Mouse (Mus musculus) kidney, embryonic 14.5 days (tissue): ENCODE results near the gene Pabpn1. TPM values are rescaled to one million over a fixed set of nuclear protein-coding genes. Genes with fewer than 3 reads are reported as not detected.

Experiments used
- ATAC-seq: fragments of 200-750 bp; cut with Nextera tagmentation; 2 replicates; pipeline ENCODE4 v1.8.0; 2017; ENCODE audit warnings: moderate number of reproducible peaks, mild to moderate bottlenecking, moderate TSS enrichment, moderate library complexity; ENCODE audit not compliant: low FRiP score, low TSS enrichment
- H3K27ac ChIP-seq: fragments of 300-500 bp; sonication (generic); 2 replicates; pipeline ENCODE4 v1.5.1; 2014; ENCODE audit warnings: low read depth, mild to moderate bottlenecking, low read length, moderate library complexity, mixed read lengths
- H3K27me3 ChIP-seq: fragments of 300-500 bp; sonication (generic); 2 replicates; pipeline ENCODE4 v1.6.1; 2014; ENCODE audit warnings: mild to moderate bottlenecking, low read length; ENCODE audit not compliant: control insufficient read depth, insufficient read depth
- H3K36me3 ChIP-seq: fragments of 300-500 bp; sonication (generic); 2 replicates; pipeline ENCODE4 v1.6.1; 2014; ENCODE audit warnings: low read length, mixed read lengths; ENCODE audit not compliant: control insufficient read depth, insufficient read depth
- H3K4me1 ChIP-seq: fragments of 300-500 bp; sonication (generic); 2 replicates; pipeline ENCODE4 v1.6.1; 2014; ENCODE audit warnings: low read length, mixed read lengths; ENCODE audit not compliant: control insufficient read depth, insufficient read depth
- H3K4me2 ChIP-seq: fragments of 300-500 bp; sonication (generic); replicated peaks from 2 replicates; pipeline ENCODE4 v1.6.1; 2014; ENCODE audit warnings: low read depth, mild to moderate bottlenecking, low read length
- H3K4me3 ChIP-seq: fragments of 300-500 bp; sonication (generic); 2 replicates; pipeline ENCODE4 v1.5.1; 2014; ENCODE audit warnings: mild to moderate bottlenecking, low read length
- H3K9ac ChIP-seq: fragments of 300-500 bp; sonication (generic); 2 replicates; pipeline ENCODE4 v1.6.1; 2014; ENCODE audit warnings: low read depth, mild to moderate bottlenecking, low read length, moderate library complexity
- H3K9me3 ChIP-seq: fragments of 300-500 bp; sonication (generic); 2 replicates; pipeline ENCODE4 v1.6.1; 2016; ENCODE audit warnings: low read length; ENCODE audit not compliant: control insufficient read depth
- WGBS: fragments of 180-500 bp; shearing (Covaris S2); extraction: QIAGEN DNeasy Blood & Tissue Kit; methylation state at CpG from one replicate; pipeline ENCODE4 v1.1.7; 2014; 5-methylcytosine and 5-hydroxymethylcytosine counted together
- polyA plus RNA-seq: library from polyadenylated mRNA; unstranded; fragments of >200 nt; fragmentation: Nextera tagmentation; extraction: Ambion mirVana; gene quantifications from 2 replicates; pipeline ENCODE4 v1.2.1, GENCODE M21; 2014

The Pabpn1 gene
- polyA plus RNA-seq, 1 experiment from 2014 or later, result 178 TPM

- ATAC-seq, result peak; percentile 91
- Histone ChIP-seq H3K27ac (peak within 1 kb of the TSS; percentile 95), H3K36me3 (peaks cover 12% of the 10 kb centered on the region; the same call in 1 of the 2 replicates), H3K9me3 (no peaks in the 10 kb centered on the region), H3K27me3 (no peaks in the 10 kb centered on the region), H3K4me3 (peak within 1 kb of the TSS; percentile 73), H3K4me2 (peak within 1 kb of the TSS; percentile 80), H3K4me1 (peaks cover 7% of the 10 kb centered on the region; the same call in 1 of the 2 replicates), H3K9ac (peak within 1 kb of the TSS; percentile 84)
- under 1% methylated on average over 27 of the region's 27 CpGs for WGBS
Measured at GRCm38 (mm10) chr14:54883154-54884021, 8.9 kb upstream of the Pabpn1 start, which contains the start of the genes Bcl2l2 and Gm20521. Gene Bcl2l2, plus strand, starts transcription at chr14:54883377. Gene Gm20521, plus strand, starts transcription at chr14:54883441.

DNA sequence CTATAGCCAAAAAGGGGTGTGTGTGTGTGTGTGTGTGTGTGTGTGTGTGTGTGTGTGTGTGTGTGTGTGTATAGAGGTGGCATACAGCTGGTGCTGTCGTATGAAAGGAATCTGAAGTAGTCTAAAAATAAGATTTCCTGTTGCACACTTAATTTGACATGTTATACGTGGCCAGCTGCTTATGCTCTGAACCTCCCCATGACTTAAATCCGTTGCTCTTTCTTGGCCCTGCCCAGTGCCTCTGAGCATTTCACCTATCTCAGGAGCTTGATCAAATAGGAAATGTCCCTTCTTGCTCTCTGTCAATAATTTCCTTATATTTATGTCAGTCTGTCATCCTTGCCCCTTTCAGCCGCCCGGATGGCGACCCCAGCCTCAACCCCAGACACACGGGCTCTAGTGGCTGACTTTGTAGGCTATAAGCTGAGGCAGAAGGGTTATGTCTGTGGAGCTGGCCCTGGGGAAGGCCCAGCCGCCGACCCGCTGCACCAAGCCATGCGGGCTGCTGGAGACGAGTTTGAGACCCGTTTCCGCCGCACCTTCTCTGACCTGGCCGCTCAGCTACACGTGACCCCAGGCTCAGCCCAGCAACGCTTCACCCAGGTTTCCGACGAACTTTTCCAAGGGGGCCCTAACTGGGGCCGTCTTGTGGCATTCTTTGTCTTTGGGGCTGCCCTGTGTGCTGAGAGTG is 8.1 kb upstream of the Pabpn1 start:
- peak overlapping the region; percentile 73 for H3K4me3 ChIP-seq
- ATAC-seq, result peak; percentile 5; the same call in 1 of the 2 replicates
- H3K4me2 ChIP-seq, result peak overlapping the region; percentile 80
- no peaks in the 10 kb centered on the region for H3K27me3 ChIP-seq
- WGBS, result 14% methylated on average over 21 of the region's 21 CpGs
- H3K9me3 ChIP-seq, result no peaks in the 10 kb centered on the region
- H3K36me3 ChIP-seq, result peaks cover 12% of the 10 kb centered on the region; the same call in 1 of the 2 replicates
- peaks cover 7% of the 10 kb centered on the region; the same call in 1 of the 2 replicates for H3K4me1 ChIP-seq
- H3K27ac ChIP-seq, result peak overlapping the region; percentile 95
- H3K9ac ChIP-seq, result peak overlapping the region; percentile 84

- Histone ChIP-seq H3K9ac (no peak overlapping the region; the same call in 1 of the 2 replicates), H3K27ac (no peak overlapping the region)
Measured at GRCm38 (mm10) chr14:54885309-54885708, 7.0 kb upstream of the Pabpn1 start.

DNA sequence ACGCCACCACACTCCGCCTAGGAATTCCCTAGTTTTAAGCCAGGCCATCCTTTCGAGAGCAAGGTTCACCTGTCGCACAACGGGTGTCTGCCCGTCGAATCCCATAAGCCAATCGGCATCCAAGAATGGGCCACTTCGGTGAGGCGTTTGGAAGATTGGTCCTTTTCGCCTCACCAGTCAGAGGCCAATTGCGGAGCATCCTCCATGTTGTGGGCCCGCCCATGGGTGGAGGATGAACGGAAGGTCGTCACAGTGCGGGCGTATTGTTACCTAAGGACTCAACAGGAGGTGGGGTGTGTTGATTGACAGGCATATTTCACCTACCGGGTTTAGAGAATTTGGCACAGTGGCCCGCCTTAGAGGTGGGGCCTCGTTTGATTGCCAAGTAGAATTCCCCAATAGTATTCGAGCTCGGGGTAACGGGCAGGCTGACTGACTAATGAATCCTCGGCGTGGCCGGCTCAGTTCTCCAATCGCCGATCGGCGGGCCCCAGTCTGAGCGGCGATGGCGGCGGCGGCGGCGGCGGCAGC is 1.4 kb downstream of the Pabpn1 start:
- peak overlapping the region; percentile 98 for H3K4me3 ChIP-seq
- whole genome bisulfite sequencing, result under 1% methylated on average over 38 of the region's 38 CpGs
- no peaks in the 10 kb centered on the region for H3K9me3 ChIP-seq
- no peaks in the 10 kb centered on the region for H3K27me3 ChIP-seq
- H3K36me3 ChIP-seq, result peaks cover 32% of the 10 kb centered on the region
- peak overlapping the region; percentile 100 for H3K9ac ChIP-seq
- ATAC-seq, result peak; percentile 99
- peaks cover 28% of the 10 kb centered on the region for H3K4me1 ChIP-seq
- peak overlapping the region; percentile 49 for H3K4me2 ChIP-seq
- peak overlapping the region; percentile 93 for H3K27ac ChIP-seq

More at GRCm38 (mm10) chr14:54885309-54885708, 7.0 kb upstream of the Pabpn1 start:
- WGBS, result 88% methylated on average over 11 of the region's 11 CpGs
- H3K4me1 ChIP-seq, result peaks cover 7% of the 10 kb centered on the region; the same call in 1 of the 2 replicates
- no peaks in the 10 kb centered on the region for H3K9me3 ChIP-seq
- H3K4me2 ChIP-seq, result no peak overlapping the region; the same call in 1 of the 2 replicates
- no peaks in the 10 kb centered on the region for H3K27me3 ChIP-seq
- H3K36me3 ChIP-seq, result peaks cover 12% of the 10 kb centered on the region; the same call in 1 of the 2 replicates
- no peak overlapping the region for H3K4me3 ChIP-seq
- ATAC-seq, result no peak

- under 1% methylated on average over 54 of the region's 54 CpGs for WGBS
- H3K4me1 ChIP-seq, result peaks cover 28% of the 10 kb centered on the region
- peak overlapping the region; percentile 98 for H3K4me3 ChIP-seq
- H3K9ac ChIP-seq, result peak overlapping the region; percentile 100
- H3K27me3 ChIP-seq, result no peaks in the 10 kb centered on the region
- peak; percentile 68 for ATAC-seq
- H3K36me3 ChIP-seq, result peaks cover 32% of the 10 kb centered on the region
- no peaks in the 10 kb centered on the region for H3K9me3 ChIP-seq
- H3K4me2 ChIP-seq, result peak overlapping the region; percentile 73
- H3K27ac ChIP-seq, result peak overlapping the region; percentile 93
Measured at GRCm38 (mm10) chr14:54894296-54895151, 2.2 kb downstream of the Pabpn1 start.

DNA sequence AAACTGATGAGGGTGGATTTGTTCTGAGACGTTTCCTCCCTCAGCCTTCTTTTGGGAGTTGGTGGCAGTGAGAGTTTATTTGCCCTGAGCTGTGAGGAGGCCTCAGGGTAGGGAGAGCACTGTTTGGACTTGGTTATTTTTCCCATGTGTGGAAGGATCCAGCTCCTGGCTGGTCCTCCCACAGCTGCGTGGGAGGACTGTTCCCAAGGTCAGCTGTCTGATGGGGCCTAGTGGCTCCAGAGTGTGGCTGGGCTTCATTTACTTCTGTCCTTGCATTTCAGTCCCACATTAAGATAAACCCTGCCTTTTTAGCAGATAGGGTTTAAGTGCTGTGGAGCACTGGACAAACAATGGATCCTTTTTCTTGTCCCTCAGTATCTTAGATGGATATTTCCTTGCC is 5.1 kb downstream of the Pabpn1 start:
- H3K4me2 ChIP-seq, result no peak overlapping the region
- WGBS, result 36% methylated on average over 2 of the region's 2 CpGs
- H3K27me3 ChIP-seq, result no peaks in the 10 kb centered on the region
- H3K9ac ChIP-seq, result no peak overlapping the region
- ATAC-seq, result no peak
- H3K4me1 ChIP-seq, result peaks cover 28% of the 10 kb centered on the region
- H3K9me3 ChIP-seq, result no peaks in the 10 kb centered on the region
- peak overlapping the region; percentile 55; the same call in 1 of the 2 replicates for H3K27ac ChIP-seq
- peaks cover 32% of the 10 kb centered on the region for H3K36me3 ChIP-seq
- no peak overlapping the region for H3K4me3 ChIP-seq

GRCm38 (mm10) chr14:54900383-54900782 is 8.1 kb downstream of the Pabpn1 start:
- Histone ChIP-seq H3K27me3 (no peaks in the 10 kb centered on the region), H3K9me3 (no peaks in the 10 kb centered on the region), H3K4me2 (no peak overlapping the region), H3K9ac (no peak overlapping the region), H3K36me3 (peaks cover 32% of the 10 kb centered on the region), H3K27ac (peak overlapping the region; percentile 19; the same call in 1 of the 2 replicates), H3K4me3 (no peak overlapping the region), H3K4me1 (peaks cover 19% of the 10 kb centered on the region)
- 0% methylated on average over 3 of the region's 3 CpGs for WGBS
- ATAC-seq, result peak; percentile 55

DNA sequence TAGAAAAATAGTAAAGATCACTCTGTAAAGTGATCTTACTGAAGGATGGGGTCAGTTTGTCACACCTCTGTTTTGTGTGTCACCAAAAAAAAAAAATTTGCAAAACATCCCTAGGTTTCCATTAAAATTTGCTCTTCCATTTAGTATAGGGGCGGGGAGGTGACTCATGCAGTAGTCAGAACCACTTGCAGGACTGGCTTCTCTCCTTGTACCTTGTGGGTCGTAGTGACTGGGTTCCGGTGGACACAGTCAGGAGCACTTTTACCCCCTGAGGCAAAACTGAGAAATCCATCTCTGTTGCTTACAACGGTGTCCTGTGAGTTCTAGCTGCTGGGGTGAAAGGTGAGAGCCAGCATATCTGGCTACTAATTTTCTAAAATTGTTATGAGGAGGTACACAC is 11.3 kb downstream of the Pabpn1 start:
- no peaks in the 10 kb centered on the region for H3K27me3 ChIP-seq
- no peaks in the 10 kb centered on the region for H3K4me1 ChIP-seq
- no peak overlapping the region for H3K9ac ChIP-seq
- H3K27ac ChIP-seq, result no peak overlapping the region
- WGBS, result 83% methylated on average over 4 of the region's 4 CpGs
- ATAC-seq, result no peak
- H3K36me3 ChIP-seq, result peaks cover 30% of the 10 kb centered on the region
- no peak overlapping the region for H3K4me3 ChIP-seq
- no peak overlapping the region for H3K4me2 ChIP-seq
- no peaks in the 10 kb centered on the region for H3K9me3 ChIP-seq
